Mouse (Mus musculus): ENCODE measurements around the gene Phf7.
A peak's percentile ranks its signal among the peaks of the same experiment; 100 is the strongest.

DNA sequence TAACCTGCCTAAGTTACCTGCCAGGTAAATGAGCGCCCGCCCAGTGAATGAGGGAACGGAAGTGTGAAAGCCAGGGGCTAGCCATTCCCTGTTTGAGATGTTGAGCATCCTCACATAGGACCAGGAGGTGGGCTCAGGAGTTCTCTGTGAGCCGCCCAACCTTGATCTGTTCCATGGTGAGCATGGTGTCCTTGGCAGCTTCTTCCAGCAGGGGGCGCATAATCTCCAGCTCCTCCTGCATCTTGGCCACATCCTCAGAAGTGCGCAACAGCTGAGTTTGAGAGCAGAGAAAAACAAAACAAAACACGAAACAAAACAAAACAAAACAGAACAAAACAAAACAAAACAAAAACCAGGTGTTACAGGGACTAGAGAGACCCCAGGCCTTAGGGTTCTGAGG, 21.0 kb upstream of the Phf7 start:
- TF ChIP-seq POLR2A (IDR thresholded peaks at IDR 0.05; ENCODE audit: low read depth, low read length), result no peak
- peak; percentile 83; the same call in 1 of the 2 replicates for TF ChIP-seq CTCF (IDR thresholded peaks at IDR 0.05; ENCODE audit: extremely low read depth, insufficient read depth, insufficient read length, insufficient replicate concordance)

All from spleen, adult 2 months (tissue).